Comparison of ENCODE assay signal across 9 mouse cellular contexts in the genomic region with DNA sequence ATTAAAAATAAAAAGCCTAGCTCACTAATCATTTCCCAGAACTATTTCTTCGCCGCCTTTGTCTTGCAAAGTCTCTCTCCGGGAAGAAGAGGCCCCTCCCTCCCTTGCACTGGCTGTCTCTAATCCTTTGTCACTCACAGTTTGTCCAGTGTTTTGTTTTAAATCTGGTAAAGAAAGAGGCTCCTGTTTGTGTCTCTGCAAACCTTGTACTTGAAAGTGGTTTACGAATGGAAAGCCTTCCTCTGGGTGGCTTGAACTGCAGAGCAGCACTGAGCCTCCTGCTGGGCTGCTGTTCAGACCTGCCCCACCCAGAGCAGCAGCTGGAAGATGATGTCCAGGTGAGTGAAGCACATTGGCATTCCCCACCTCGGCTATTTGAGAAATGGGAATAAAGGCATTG.
"Had no signal": no experiment of that assay in that cellular context is flagged by ENCODE, and none has a peak within 500 bp of the region (broad histone marks: within the 10 kb centered on the region; RNA-seq: fewer than 3 reads in every experiment).

No protein-coding gene starts in this region.

- DNase-seq: lung, adult 2 months; lung, postnatal 14 days; lung, postnatal 36 days; right cerebral cortex, postnatal 14 days; right cerebral cortex, postnatal 4 days; spleen, adult 18-20 months; thymus, adult 18-20 months; thymus, postnatal 14 days; thymus, postnatal 36 days had no signal
